ENCODE assay signal across 11 mouse cellular contexts in the genomic region with DNA sequence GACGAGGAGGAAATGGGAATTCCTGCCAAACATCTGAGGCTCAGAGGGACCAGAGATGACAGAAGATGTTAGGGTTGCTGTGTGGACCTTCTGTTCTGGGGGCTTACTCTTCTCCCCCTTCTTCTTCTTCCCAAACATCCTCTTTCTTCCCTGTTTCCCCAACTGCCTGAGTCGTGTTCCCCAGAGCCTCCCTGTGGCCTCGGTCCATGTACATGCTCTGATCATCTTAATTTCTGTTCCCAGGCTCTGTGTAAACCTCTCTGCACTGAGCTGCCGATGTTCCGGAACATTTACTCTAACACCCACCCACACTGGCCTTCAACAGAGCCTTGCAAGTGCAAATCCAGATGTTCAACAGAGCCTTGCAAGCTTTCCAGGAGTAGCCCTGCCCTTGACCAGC.
DNase-seq lines count a peak whose midpoint lies in the region; ATAC-seq and TF ChIP-seq lines count a peak whose summit lies in the region.
"Had no signal": no experiment of that assay in that cellular context is flagged by ENCODE, and none has a peak within 500 bp of the region (broad histone marks: within the 10 kb centered on the region; RNA-seq: fewer than 3 reads in every experiment).

No protein-coding gene starts in this region.

- H3K9me3 ChIP-seq in kidney, embryonic 15.5 days (replicated peaks): no peaks in the 10 kb centered on the region
- no peaks in the 10 kb centered on the region for H3K9me3 ChIP-seq in neural tube, embryonic 11.5 days (ENCODE audit: control insufficient read depth, low read length)

- 24% methylated on average over 5 of the region's 5 CpGs for WGBS in kidney, embryonic 15.5 days
- 59% methylated on average over 5 of the region's 5 CpGs for WGBS in neural tube, embryonic 11.5 days

- ATAC-seq in kidney, embryonic 15.5 days (replicated peaks; ENCODE audit: low FRiP score): peak; percentile 80
- no peak for ATAC-seq in neural tube, embryonic 11.5 days (ENCODE audit: insufficient read depth, low FRiP score, low TSS enrichment)
- ATAC-seq: hindbrain, embryonic 16.5 days had no signal

- no peak overlapping the region for H3K4me2 ChIP-seq in kidney, embryonic 15.5 days
- no peak overlapping the region for H3K4me2 ChIP-seq in neural tube, embryonic 11.5 days (ENCODE audit: low read depth)
- H3K4me2 ChIP-seq: limb, embryonic 12.5 days had no signal

- no peak for DNase-seq in kidney, adult 8-10 months
- peak; percentile 64 for DNase-seq in gastrocnemius, adult 2 months
- DNase-seq in heart, postnatal 14 days: peak; percentile 31 to 44
- DNase-seq in neural tube, embryonic 11.5 days (ENCODE audit: low spot score): peak; percentile 12
- DNase-seq in adrenal gland, postnatal 10 days: no peak
- no peak for DNase-seq in cerebellum, postnatal 25 days
- DNase-seq: cerebellum, adult 8-10 months had no signal

- H3K27me3 ChIP-seq in kidney, embryonic 15.5 days: no peaks in the 10 kb centered on the region
- H3K27me3 ChIP-seq in neural tube, embryonic 11.5 days (ENCODE audit: control insufficient read depth, insufficient read depth, low read length): no peaks in the 10 kb centered on the region

- no peaks in the 10 kb centered on the region for H3K36me3 ChIP-seq in kidney, embryonic 15.5 days
- no peaks in the 10 kb centered on the region for H3K36me3 ChIP-seq in neural tube, embryonic 11.5 days (ENCODE audit: control insufficient read depth, insufficient read depth, low read length)
- H3K36me3 ChIP-seq: limb, embryonic 12.5 days had no signal

- peaks cover 19% of the 10 kb centered on the region for H3K4me1 ChIP-seq in kidney, embryonic 15.5 days
- no peaks in the 10 kb centered on the region for H3K4me1 ChIP-seq in neural tube, embryonic 11.5 days (ENCODE audit: control insufficient read depth, insufficient read depth, low read length)
- H3K4me1 ChIP-seq: limb, embryonic 12.5 days had no signal

- TF ChIP-seq CTCF in gastrocnemius, adult 2 months (IDR thresholded peaks at IDR 0.05): no peak

- intact Hi-C loops in gastrocnemius, adult 2 months (cut with DNase I): no loop called here
- intact Hi-C loops in heart, postnatal 14 days (cut with DNase I): no loop called here

- H3K4me3 ChIP-seq in kidney, embryonic 15.5 days (replicated peaks): no peak overlapping the region
- H3K4me3 ChIP-seq in gastrocnemius, adult 2 months: no peak overlapping the region
- H3K4me3 ChIP-seq in neural tube, embryonic 11.5 days (ENCODE audit: low read depth, low read length): no peak overlapping the region
- H3K4me3 ChIP-seq: limb, embryonic 12.5 days had no signal

- H3K9ac ChIP-seq in kidney, embryonic 15.5 days: no peak overlapping the region
- no peak overlapping the region for H3K9ac ChIP-seq in neural tube, embryonic 11.5 days (ENCODE audit: low read length)
- H3K9ac ChIP-seq: limb, embryonic 12.5 days had no signal

- H3K27ac ChIP-seq in kidney, embryonic 15.5 days: no peak overlapping the region
- no peak overlapping the region for H3K27ac ChIP-seq in gastrocnemius, adult 2 months
- H3K27ac ChIP-seq in neural tube, embryonic 11.5 days (ENCODE audit: low read depth, low read length): no peak overlapping the region
- H3K27ac ChIP-seq: limb, embryonic 12.5 days; macrophage had no signal

Comparison
In these comparisons a context has a peak if more than half of its experiments do, and no peak if none do; other contexts are left out.
1. DNase-seq: peak in gastrocnemius, adult 2 months (single experiment), heart, postnatal 14 days (2 of 2) and neural tube, embryonic 11.5 days (single experiment); none in kidney, adult 8-10 months (0 of 2), adrenal gland, postnatal 10 days (single experiment) and cerebellum, postnatal 25 days (0 of 2).